Mouse (Mus musculus): Measurements from ENCODE around the gene Ddx60. TPM values are rescaled to one million over a fixed set of nuclear protein-coding genes. Genes with fewer than 3 reads are reported as not detected.

Ddx60 gene
- polyA plus RNA-seq, 1 experiment from 2014 or later: 0.58 TPM

- Histone ChIP-seq H3K27ac (no peak overlapping the region), H3K4me1 (no peaks in the 10 kb centered on the region), H3K27me3 (no peaks in the 10 kb centered on the region), H3K9ac (no peak overlapping the region), H3K9me3 (no peaks in the 10 kb centered on the region), H3K36me3 (no peaks in the 10 kb centered on the region), H3K4me2 (no peak overlapping the region), H3K4me3 (no peak overlapping the region)
- WGBS: 71% methylated on average over 2 of the region's 2 CpGs
- no peak for ATAC-seq (ENCODE audit: insufficient number of reproducible peaks, low FRiP score, low TSS enrichment, low read depth)
Observed at GRCm38 (mm10) chr8:61997125-61997524, 69.2 kb downstream of the Ddx60 start.

- Histone ChIP-seq H3K4me2 (no peak overlapping the region), H3K4me1 (no peaks in the 10 kb centered on the region), H3K27ac (no peak overlapping the region), H3K9me3 (no peaks in the 10 kb centered on the region), H3K4me3 (no peak overlapping the region), H3K27me3 (no peaks in the 10 kb centered on the region), H3K36me3 (no peaks in the 10 kb centered on the region), H3K9ac (no peak overlapping the region)
- WGBS: 87% methylated on average over 4 of the region's 4 CpGs
- ATAC-seq (ENCODE audit: insufficient number of reproducible peaks, low FRiP score, low TSS enrichment, low read depth): no peak
Observed at GRCm38 (mm10) chr8:62014166-62014565, 86.3 kb downstream of the Ddx60 start.

- Histone ChIP-seq H3K9ac (no peak overlapping the region), H3K9me3 (no peaks in the 10 kb centered on the region), H3K27me3 (no peaks in the 10 kb centered on the region), H3K27ac (no peak overlapping the region), H3K4me2 (no peak overlapping the region), H3K4me1 (no peaks in the 10 kb centered on the region), H3K36me3 (no peaks in the 10 kb centered on the region), H3K4me3 (no peak overlapping the region)
- no peak for ATAC-seq (ENCODE audit: insufficient number of reproducible peaks, low FRiP score, low TSS enrichment, low read depth)
- 86% methylated on average over 4 of the region's 4 CpGs for WGBS
Observed at GRCm38 (mm10) chr8:62014582-62014981, 86.7 kb downstream of the Ddx60 start.

- Histone ChIP-seq H3K4me3 (no peak overlapping the region), H3K4me1 (no peaks in the 10 kb centered on the region), H3K27me3 (no peaks in the 10 kb centered on the region), H3K9ac (no peak overlapping the region), H3K36me3 (no peaks in the 10 kb centered on the region), H3K9me3 (no peaks in the 10 kb centered on the region), H3K27ac (no peak overlapping the region), H3K4me2 (no peak overlapping the region)
- WGBS: 70% methylated on average over 3 of the region's 3 CpGs
- no peak for ATAC-seq (ENCODE audit: insufficient number of reproducible peaks, low FRiP score, low TSS enrichment, low read depth)
Observed at GRCm38 (mm10) chr8:62034351-62034750, 106.5 kb downstream of the Ddx60 start.

GRCm38 (mm10) chr8:62046809-62047208 lies 118.9 kb downstream of the Ddx60 start:
- Histone ChIP-seq H3K4me1 (no peaks in the 10 kb centered on the region), H3K27me3 (no peaks in the 10 kb centered on the region), H3K4me3 (no peak overlapping the region), H3K4me2 (no peak overlapping the region), H3K27ac (no peak overlapping the region), H3K9me3 (no peaks in the 10 kb centered on the region), H3K9ac (no peak overlapping the region), H3K36me3 (no peaks in the 10 kb centered on the region)
- no peak for ATAC-seq (ENCODE audit: insufficient number of reproducible peaks, low FRiP score, low TSS enrichment, low read depth)
- WGBS: 34% methylated on average over 2 of the region's 2 CpGs

- no peaks in the 10 kb centered on the region for H3K9me3 ChIP-seq
- ATAC-seq (ENCODE audit: insufficient number of reproducible peaks, low FRiP score, low TSS enrichment, low read depth): no peak
- H3K9ac ChIP-seq: no peak overlapping the region
- no peaks in the 10 kb centered on the region for H3K27me3 ChIP-seq
- H3K36me3 ChIP-seq: no peaks in the 10 kb centered on the region
- H3K4me2 ChIP-seq: no peak overlapping the region
- H3K27ac ChIP-seq: no peak overlapping the region
- no peak overlapping the region for H3K4me3 ChIP-seq
- no peaks in the 10 kb centered on the region for H3K4me1 ChIP-seq
Observed at GRCm38 (mm10) chr8:62060357-62060756, 132.5 kb downstream of the Ddx60 start.

GRCm38 (mm10) chr8:62068305-62068704 lies 140.4 kb downstream of the Ddx60 start:
- no peaks in the 10 kb centered on the region for H3K4me1 ChIP-seq
- no peaks in the 10 kb centered on the region for H3K36me3 ChIP-seq
- no peak overlapping the region for H3K4me3 ChIP-seq
- no peak overlapping the region for H3K9ac ChIP-seq
- no peak for ATAC-seq (ENCODE audit: insufficient number of reproducible peaks, low FRiP score, low TSS enrichment, low read depth)
- H3K27me3 ChIP-seq: no peaks in the 10 kb centered on the region
- no peaks in the 10 kb centered on the region for H3K9me3 ChIP-seq
- no peak overlapping the region for H3K4me2 ChIP-seq
- H3K27ac ChIP-seq: no peak overlapping the region

GRCm38 (mm10) chr8:62080195-62080802 lies 152.4 kb downstream of the Ddx60 start:
- Histone ChIP-seq H3K36me3 (no peaks in the 10 kb centered on the region), H3K4me1 (no peaks in the 10 kb centered on the region), H3K9ac (no peak overlapping the region), H3K9me3 (no peaks in the 10 kb centered on the region), H3K4me2 (no peak overlapping the region), H3K27ac (no peak overlapping the region), H3K4me3 (no peak overlapping the region), H3K27me3 (no peaks in the 10 kb centered on the region)
- no peak for ATAC-seq (ENCODE audit: insufficient number of reproducible peaks, low FRiP score, low TSS enrichment, low read depth)
- WGBS: 46% methylated on average over 3 of the region's 3 CpGs

- 86% methylated on average over 2 of the region's 2 CpGs for WGBS
- H3K9ac ChIP-seq: no peak overlapping the region
- no peaks in the 10 kb centered on the region for H3K36me3 ChIP-seq
- no peak overlapping the region for H3K27ac ChIP-seq
- no peak for ATAC-seq (ENCODE audit: insufficient number of reproducible peaks, low FRiP score, low TSS enrichment, low read depth)
- no peaks in the 10 kb centered on the region for H3K4me1 ChIP-seq
- H3K4me2 ChIP-seq: no peak overlapping the region
- no peaks in the 10 kb centered on the region for H3K27me3 ChIP-seq
- no peaks in the 10 kb centered on the region for H3K9me3 ChIP-seq
- H3K4me3 ChIP-seq: no peak overlapping the region
Observed at GRCm38 (mm10) chr8:62081804-62082203, 153.9 kb downstream of the Ddx60 start.

Other genes starting within 250 kb of the Ddx60 start
- 123 and 126 TPM in 2 replicates for gene Palld, start 25.4 kb upstream of the Ddx60 start, polyA plus RNA-seq (2015; fragmentation: Nextera tagmentation; extraction: Ambion mirVana)
- gene Anxa10, start 195.1 kb downstream of the Ddx60 start, polyA plus RNA-seq (2015; fragmentation: Nextera tagmentation; extraction: Ambion mirVana): not detected in 2 replicates